Mouse (Mus musculus) kidney, adult 2 months (tissue): ENCODE results near the gene Atp13a2.

Source experiments
- CTCF ChIP-seq: fragments of 200-500 bp; conservative IDR thresholded peaks from 2 replicates; pipeline ENCODE4 v1.5.1; 2011; ENCODE audit warnings: low read depth, mild to moderate bottlenecking, control low read depth, low read length, moderate library complexity, mixed read lengths; ENCODE audit not compliant: insufficient read depth, insufficient read length
- POLR2A ChIP-seq: fragments of 200-500 bp; IDR thresholded peaks from one replicate; pipeline ENCODE4 v1.6.1; 2011; ENCODE audit warnings: low read depth, low read length, control low read depth

GRCm38 (mm10) chr4:140962207-140962909, 24.3 kb upstream of the Atp13a2 start:
- TF ChIP-seq CTCF = no peak
- peak; percentile 20 for TF ChIP-seq POLR2A
